Mouse (Mus musculus) intestine, embryonic 14.5 days (tissue): ENCODE results near the gene Hdgfl1. TPM values are rescaled to one million over a fixed set of nuclear protein-coding genes. Genes with fewer than 3 reads are reported as not detected.

ENCODE experiments used
- ATAC-seq: fragments of 200-750 bp; cut with Nextera tagmentation; replicated peaks from 2 replicates; pipeline ENCODE4 v1.8.0; 2017; ENCODE audit warnings: low read depth, moderate number of reproducible peaks, moderate TSS enrichment, moderate library complexity; ENCODE audit not compliant: low FRiP score, low TSS enrichment
- DNase-seq: peaks from one replicate; pipeline ENCODE4 v3.0.0-alpha.2; 2018; ENCODE audit warnings: low spot score
- H3K27ac ChIP-seq: fragments of 300-500 bp; sonication (generic); 2 replicates; pipeline ENCODE4 v1.5.1; 2014; ENCODE audit warnings: low read depth, mild to moderate bottlenecking, control low read depth
- H3K27me3 ChIP-seq: fragments of 300-500 bp; sonication (generic); replicated peaks from 2 replicates; pipeline ENCODE4 v1.6.1; 2014; ENCODE audit warnings: low read length, control low read depth; ENCODE audit not compliant: control insufficient read depth, insufficient read depth
- H3K36me3 ChIP-seq: fragments of 300-500 bp; sonication (generic); 2 replicates; pipeline ENCODE4 v1.6.1; 2014; ENCODE audit warnings: low read length, control low read depth; ENCODE audit not compliant: control insufficient read depth, insufficient read depth
- H3K4me1 ChIP-seq: fragments of 300-500 bp; sonication (generic); replicated peaks from 2 replicates; pipeline ENCODE4 v1.6.1; 2014; ENCODE audit warnings: low read length, control low read depth, mixed read lengths; ENCODE audit not compliant: control insufficient read depth, insufficient read depth
- H3K4me2 ChIP-seq: fragments of 300-500 bp; sonication (generic); 2 replicates; pipeline ENCODE4 v1.6.1; 2014; ENCODE audit warnings: low read length
- H3K4me3 ChIP-seq: fragments of 300-500 bp; sonication (generic); 2 replicates; pipeline ENCODE4 v1.5.1; 2014; ENCODE audit warnings: low read depth, low read length, control low read depth, mixed read lengths
- H3K9ac ChIP-seq: fragments of 300-500 bp; sonication (generic); 2 replicates; pipeline ENCODE4 v1.6.1; 2014; ENCODE audit warnings: mild to moderate bottlenecking, low read length
- H3K9me3 ChIP-seq: fragments of 300-500 bp; sonication (generic); 2 replicates; pipeline ENCODE4 v1.6.1; 2016; ENCODE audit warnings: low read length, control low read depth; ENCODE audit not compliant: control insufficient read depth
- WGBS: fragments of 180-500 bp; shearing (Covaris S2); extraction: QIAGEN DNeasy Blood & Tissue Kit; methylation state at CpG from one replicate; pipeline ENCODE4 v1.1.7; 2014; 5-methylcytosine and 5-hydroxymethylcytosine counted together
- polyA plus RNA-seq: library from polyadenylated mRNA; unstranded; fragments of >200 nt; fragmentation: Nextera tagmentation; extraction: Ambion mirVana; gene quantifications from 2 replicates; pipeline ENCODE4 v1.2.1, GENCODE M21; 2014

Hdgfl1 gene
- not detected in 2 replicates for polyA plus RNA-seq

DNA sequence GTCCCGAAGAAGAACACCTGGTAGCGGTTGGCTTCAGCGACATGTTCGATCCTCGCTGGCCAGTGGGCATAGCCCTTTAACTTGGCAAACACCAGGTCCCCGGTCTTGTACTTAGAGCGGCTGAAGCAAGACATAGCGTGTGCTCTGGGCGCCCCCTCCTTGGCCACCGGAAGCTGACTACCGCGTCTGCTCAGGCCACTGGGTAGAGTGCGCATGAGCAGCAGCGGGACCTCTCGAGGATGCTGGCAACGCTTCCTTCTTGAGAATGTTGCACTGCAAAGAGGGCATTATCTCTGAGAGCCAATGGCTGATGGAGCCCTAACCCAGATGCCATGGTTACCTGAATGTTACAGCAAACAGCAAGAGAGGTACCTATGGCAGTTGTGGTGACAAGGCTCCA, at the start of gene Hdgfl1:
TSS of gene Hdgfl1 (minus strand) at position 211 of the 400 bp plus-strand sequence.
- no peaks in the 10 kb centered on the region for H3K4me1 ChIP-seq
- H3K27me3 ChIP-seq = no peaks in the 10 kb centered on the region
- 93% methylated on average over 16 of the region's 16 CpGs for WGBS
- no peak within 1 kb of the TSS for H3K4me3 ChIP-seq
- DNase-seq = no peak
- H3K9ac ChIP-seq = no peak within 1 kb of the TSS
- no peak within 1 kb of the TSS for H3K27ac ChIP-seq
- H3K9me3 ChIP-seq = no peaks in the 10 kb centered on the region
- no peaks in the 10 kb centered on the region for H3K36me3 ChIP-seq
- no peak for ATAC-seq
- H3K4me2 ChIP-seq = no peak within 1 kb of the TSS

DNA sequence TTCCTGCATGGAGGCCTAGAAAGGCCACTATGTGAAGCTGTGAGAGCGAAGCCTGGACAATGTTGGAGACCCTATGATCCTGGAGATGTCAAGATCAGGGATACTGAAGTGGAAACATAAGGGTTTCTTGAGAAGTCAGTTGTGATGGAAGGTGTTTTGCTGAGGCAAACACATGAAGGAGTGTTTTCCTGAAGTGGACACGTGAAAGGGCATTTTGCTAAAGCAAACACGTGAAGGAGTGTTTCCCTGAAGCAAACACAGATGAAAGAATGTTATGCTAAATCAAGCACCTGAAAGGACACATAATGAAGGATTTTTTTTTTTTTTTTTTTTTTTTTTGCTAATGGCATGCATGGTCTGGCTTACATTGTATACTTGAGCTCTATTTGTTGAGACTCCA, 25.5 kb upstream of the Hdgfl1 start:
- no peaks in the 10 kb centered on the region for H3K4me1 ChIP-seq
- ATAC-seq = no peak
- H3K9ac ChIP-seq = no peak overlapping the region
- no peak overlapping the region for H3K4me3 ChIP-seq
- no peak overlapping the region for H3K27ac ChIP-seq
- no peak for DNase-seq
- WGBS = 63% methylated on average over 3 of the region's 3 CpGs
- H3K9me3 ChIP-seq = no peaks in the 10 kb centered on the region
- no peak overlapping the region for H3K4me2 ChIP-seq
- H3K27me3 ChIP-seq = no peaks in the 10 kb centered on the region
- H3K36me3 ChIP-seq = no peaks in the 10 kb centered on the region

- no peak for DNase-seq
- no peak overlapping the region for H3K9ac ChIP-seq
- H3K4me1 ChIP-seq = no peaks in the 10 kb centered on the region
- no peak overlapping the region for H3K4me2 ChIP-seq
- H3K36me3 ChIP-seq = no peaks in the 10 kb centered on the region
- WGBS = 92% methylated on average over 15 of the region's 15 CpGs
- no peaks in the 10 kb centered on the region for H3K27me3 ChIP-seq
- H3K9me3 ChIP-seq = no peaks in the 10 kb centered on the region
- H3K4me3 ChIP-seq = no peak overlapping the region
- ATAC-seq = no peak
- no peak overlapping the region for H3K27ac ChIP-seq
These were observed 541 bp downstream of the Hdgfl1 start for GRCm38 (mm10) chr13:26769424-26769823.

- Histone ChIP-seq H3K9me3 (no peaks in the 10 kb centered on the region), H3K9ac (no peak overlapping the region), H3K36me3 (no peaks in the 10 kb centered on the region), H3K27me3 (no peaks in the 10 kb centered on the region), H3K27ac (no peak overlapping the region), H3K4me3 (no peak overlapping the region), H3K4me1 (no peaks in the 10 kb centered on the region), H3K4me2 (no peak overlapping the region)
- ATAC-seq (no peak), DNase-seq (no peak)
- WGBS = 78% methylated on average over 12 of the region's 12 CpGs
These were observed 7.8 kb downstream of the Hdgfl1 start for GRCm38 (mm10) chr13:26761966-26762803.

- Histone ChIP-seq H3K9ac (no peak overlapping the region), H3K36me3 (no peaks in the 10 kb centered on the region), H3K9me3 (no peaks in the 10 kb centered on the region), H3K4me3 (no peak overlapping the region), H3K4me1 (no peaks in the 10 kb centered on the region), H3K27ac (no peak overlapping the region), H3K4me2 (no peak overlapping the region), H3K27me3 (no peaks in the 10 kb centered on the region)
- DNase-seq = no peak
- ATAC-seq = no peak
These were observed 17.1 kb downstream of the Hdgfl1 start for GRCm38 (mm10) chr13:26752863-26753262.

GRCm38 (mm10) chr13:26752414-26752813, 17.6 kb downstream of the Hdgfl1 start:
- Histone ChIP-seq H3K4me3 (no peak overlapping the region), H3K4me1 (no peaks in the 10 kb centered on the region), H3K4me2 (no peak overlapping the region), H3K27me3 (no peaks in the 10 kb centered on the region), H3K27ac (no peak overlapping the region), H3K9ac (no peak overlapping the region), H3K36me3 (no peaks in the 10 kb centered on the region), H3K9me3 (no peaks in the 10 kb centered on the region)
- ATAC-seq (no peak), DNase-seq (no peak)
- 89% methylated on average over 1 of the region's 1 CpGs for WGBS

DNA sequence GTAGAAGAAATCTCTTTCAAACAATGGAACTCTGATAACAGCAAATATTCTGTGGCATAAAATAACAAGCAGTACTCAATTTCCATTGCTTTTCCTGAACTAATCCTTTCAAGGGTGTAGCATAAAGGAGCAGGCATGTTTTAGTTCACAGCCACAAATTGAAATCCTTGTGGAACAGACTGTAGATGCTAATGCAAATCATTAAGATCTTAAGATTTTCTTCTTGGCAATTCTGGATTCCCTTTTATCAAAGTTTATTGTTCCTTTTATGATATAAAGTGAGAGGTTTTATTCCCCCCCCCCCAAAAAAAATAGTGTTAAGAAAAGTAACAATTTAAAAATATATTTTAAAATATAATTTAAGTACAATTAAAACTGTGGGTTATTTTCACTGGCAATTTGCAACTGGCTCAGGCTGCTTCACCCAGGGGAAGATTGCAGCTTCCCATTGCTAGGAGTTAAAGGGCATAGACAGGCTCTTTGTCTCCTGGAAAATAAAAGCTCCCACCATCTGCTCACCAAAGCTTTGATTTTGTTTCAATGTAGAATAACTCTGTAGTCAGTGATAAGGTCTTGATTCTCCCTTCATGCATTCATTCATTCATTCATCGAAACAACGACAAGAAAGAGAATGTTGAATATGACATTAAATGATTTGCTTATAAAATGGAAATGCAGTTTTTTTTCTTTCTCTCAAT, 24.1 kb downstream of the Hdgfl1 start:
- no peaks in the 10 kb centered on the region for H3K9me3 ChIP-seq
- H3K27ac ChIP-seq = no peak overlapping the region
- no peak overlapping the region for H3K4me3 ChIP-seq
- 99% methylated on average over 2 of the region's 2 CpGs for WGBS
- no peak for DNase-seq
- ATAC-seq = no peak
- H3K27me3 ChIP-seq = no peaks in the 10 kb centered on the region
- no peak overlapping the region for H3K9ac ChIP-seq
- H3K4me2 ChIP-seq = no peak overlapping the region
- H3K36me3 ChIP-seq = no peaks in the 10 kb centered on the region
- no peaks in the 10 kb centered on the region for H3K4me1 ChIP-seq

GRCm38 (mm10) chr13:26745059-26745759, 24.8 kb downstream of the Hdgfl1 start:
- 85% methylated on average over 5 of the region's 5 CpGs for WGBS
- no peaks in the 10 kb centered on the region for H3K27me3 ChIP-seq
- no peak overlapping the region for H3K4me3 ChIP-seq
- no peaks in the 10 kb centered on the region for H3K4me1 ChIP-seq
- no peak overlapping the region for H3K9ac ChIP-seq
- DNase-seq = no peak
- no peak overlapping the region for H3K4me2 ChIP-seq
- no peak overlapping the region for H3K27ac ChIP-seq
- H3K36me3 ChIP-seq = no peaks in the 10 kb centered on the region
- H3K9me3 ChIP-seq = no peaks in the 10 kb centered on the region
- no peak for ATAC-seq
